Mouse (Mus musculus): ENCODE results near the gene Optc.

Gene Optc

DNA sequence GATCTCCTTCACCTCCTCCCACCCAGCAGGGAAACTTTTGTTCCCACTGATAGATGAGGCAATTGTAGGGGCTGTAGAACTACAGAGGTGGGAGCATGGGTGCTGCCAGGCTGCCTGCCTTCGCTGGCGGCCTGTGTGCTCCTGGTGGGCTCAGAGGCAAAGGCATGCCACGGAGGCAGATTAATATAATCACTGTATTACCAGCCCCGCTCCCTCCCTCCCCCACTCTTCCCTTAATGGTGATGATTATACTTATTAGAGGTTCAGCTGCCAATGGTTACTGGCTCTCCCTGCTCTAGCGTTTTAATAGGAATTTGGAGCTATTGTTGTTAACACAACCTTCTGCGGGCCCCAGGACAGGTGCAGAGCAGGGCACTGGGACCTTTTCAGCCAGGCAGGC is 26.0 kb downstream of the Optc start:
- DNase-seq = no peak

DNA sequence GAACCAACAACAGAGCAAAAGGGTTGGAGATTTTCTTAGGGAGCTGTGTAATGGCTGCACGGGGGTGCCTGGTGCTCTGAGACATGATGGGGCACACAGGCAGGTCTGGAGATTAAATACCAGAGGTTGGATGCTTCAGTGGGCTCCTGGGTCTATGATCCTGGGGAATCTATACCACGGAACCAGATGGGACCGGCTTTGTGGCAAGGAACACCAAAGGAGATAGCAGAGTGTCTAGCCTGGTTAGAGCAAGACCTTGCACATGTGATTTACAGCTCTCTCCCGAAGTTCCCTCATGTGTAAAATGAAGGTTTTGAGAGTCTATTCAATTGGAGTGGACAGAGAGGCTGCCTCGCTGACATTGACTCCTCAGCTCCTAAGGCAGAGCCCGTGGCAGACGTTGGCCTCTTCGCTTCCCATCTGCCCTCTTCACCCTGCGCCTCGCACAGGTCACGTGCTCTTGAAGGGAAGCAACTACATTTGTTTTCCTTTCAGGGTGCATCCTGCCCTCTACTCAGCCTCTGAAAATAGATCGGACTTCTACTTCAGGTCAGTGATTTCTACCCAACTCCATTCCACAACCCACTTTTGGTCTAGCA is 28.9 kb downstream of the Optc start:
- no peak for DNase-seq

DNA sequence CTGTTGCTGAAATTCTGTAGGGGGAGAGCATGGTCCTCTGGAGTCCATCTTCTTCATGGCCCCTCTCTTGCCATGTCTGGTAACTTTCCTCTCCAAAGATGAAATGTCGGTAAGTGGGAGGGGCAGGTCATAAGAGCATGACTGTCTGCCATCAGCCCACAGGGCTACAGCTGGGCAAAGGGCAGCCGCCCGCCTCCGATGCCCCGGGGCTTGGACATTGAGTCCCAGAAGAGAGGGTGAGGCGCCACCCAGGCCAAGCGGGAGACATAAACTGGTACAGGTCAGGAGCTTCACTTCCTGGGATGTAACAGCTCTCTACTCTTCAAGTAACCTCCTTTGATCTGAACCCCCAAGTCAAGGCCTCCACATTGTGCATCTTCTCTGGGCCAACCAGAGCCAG is 30.9 kb downstream of the Optc start:
- DNase-seq = no peak

DNA sequence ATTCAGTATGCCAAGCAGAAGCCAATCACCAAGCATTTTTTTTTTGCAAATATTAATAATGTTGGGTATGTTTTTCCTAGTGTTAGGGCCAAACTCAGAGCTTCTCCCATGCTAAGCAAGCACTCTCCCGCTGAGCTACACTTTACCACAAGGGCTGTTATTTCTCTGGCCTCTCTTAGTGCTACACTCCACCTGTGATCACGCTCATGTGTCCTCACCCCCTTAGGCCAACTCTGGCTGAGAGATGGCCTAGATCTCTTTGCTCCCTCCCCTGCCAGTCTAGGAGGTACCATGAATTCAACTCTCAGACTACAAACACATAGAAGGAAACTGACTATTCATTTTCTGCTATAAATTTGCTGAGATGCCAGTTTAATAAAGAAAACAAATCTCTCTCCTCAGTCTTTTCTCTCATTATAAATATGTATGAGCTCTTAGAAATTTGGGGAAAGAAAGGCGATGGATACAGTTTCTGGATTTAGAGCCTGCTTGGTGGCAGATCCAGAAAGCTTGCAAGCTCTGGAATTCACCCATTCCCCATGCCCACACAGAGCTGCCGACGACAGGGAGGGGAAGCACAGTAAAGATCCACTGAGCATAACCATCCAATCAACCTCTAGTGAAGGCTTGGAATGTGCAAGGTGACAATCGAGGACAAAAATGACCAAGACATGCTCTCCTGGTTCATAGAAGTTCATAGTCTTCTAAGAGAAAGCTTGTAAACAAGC is 34.5 kb downstream of the Optc start:
- no peak for DNase-seq

DNA sequence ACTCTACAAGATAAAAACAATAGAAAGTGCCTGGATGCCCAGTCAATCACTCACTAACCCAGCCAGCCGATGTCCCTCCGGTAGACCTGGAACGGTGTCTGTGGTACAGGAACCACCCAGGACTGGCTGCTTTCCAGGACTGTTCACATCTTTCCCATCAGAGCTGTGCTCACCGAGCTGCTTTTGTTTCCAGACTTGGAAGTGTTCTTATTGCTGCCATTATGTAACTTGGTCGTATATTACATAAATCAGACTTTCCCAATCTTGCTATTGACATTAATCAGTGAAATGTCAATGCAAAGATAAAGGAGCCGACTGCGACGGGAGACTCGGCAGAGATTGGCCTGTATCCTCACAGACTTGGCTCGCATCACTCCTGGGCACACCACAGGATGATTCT is 36.6 kb downstream of the Optc start:
- no peak for DNase-seq

DNA sequence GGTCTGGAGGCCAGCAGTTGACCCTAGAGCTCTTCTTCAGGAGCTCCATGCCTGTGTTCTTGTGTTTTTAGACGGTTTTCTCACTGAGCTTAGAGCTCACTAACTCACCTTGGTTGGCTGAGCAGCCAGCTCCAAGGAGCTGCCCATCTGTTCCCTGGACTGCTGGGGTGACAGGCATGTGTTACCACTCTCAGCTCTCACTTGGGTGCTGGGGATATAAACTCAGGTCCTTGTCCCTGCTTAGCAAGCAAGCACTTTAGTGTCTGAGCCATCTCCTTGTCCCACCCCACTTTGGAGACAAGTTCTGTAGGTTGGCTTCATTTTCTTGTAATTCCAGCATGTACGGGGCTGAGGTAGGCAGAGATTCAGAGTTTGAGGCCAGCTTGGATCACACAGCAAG is 38.6 kb downstream of the Optc start:
- DNase-seq = no peak

DNA sequence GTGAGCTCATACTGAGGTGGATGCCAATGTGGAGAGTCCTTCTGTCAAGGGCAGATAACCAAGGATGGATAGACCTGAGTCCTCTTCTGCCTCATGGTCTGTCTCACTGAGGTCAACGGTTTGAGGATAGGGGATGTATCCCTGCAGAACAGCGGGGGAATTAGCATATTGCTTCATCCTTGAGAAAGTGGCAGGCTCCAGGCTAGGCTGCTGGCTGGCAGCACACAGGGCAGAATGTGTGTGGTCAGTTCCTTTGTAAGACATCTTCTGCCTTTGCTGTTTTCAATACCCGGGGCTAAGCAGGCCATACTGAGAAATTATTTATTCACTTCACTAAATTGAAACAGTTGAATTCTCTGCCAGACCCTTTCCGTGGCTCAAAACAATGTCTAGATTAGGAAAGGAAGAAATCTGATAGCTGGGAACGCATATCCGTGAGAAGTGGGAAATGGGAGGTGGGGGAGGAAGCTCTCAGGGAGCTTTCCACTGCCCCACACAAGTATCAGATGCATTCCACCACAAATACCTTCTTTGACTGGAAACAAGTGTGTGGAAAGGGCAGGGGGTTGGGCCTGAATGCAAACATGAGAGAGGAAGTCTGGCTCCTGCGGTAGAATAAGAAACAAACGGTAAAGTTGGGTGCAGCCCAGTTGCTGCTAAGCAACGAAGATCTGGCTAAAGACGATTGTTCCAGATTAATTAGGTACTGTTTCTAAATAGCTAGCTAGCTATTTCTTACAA is 44.4 kb downstream of the Optc start:
- peak; percentile 47 to 56 for DNase-seq

DNA sequence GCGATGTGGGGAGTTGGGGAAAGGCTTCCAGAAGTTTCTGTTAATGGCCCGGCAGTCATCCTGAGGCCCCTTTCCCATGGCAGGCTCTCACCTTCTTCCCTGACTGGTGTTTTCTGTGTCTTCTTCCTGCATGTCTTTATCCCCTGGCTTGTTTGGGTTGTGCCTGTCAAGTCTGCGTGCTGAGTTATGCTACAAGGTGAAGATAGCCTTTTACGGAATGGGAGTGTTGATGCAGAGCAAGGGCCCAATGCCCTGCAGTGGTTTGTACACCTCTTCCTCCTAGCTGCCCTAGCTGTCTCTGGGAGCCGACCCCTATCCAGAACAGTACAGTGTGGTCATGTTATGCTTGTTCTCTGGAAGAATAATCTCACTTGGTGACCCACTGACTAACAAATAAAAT is 46.8 kb downstream of the Optc start:
- DNase-seq = no peak

DNA sequence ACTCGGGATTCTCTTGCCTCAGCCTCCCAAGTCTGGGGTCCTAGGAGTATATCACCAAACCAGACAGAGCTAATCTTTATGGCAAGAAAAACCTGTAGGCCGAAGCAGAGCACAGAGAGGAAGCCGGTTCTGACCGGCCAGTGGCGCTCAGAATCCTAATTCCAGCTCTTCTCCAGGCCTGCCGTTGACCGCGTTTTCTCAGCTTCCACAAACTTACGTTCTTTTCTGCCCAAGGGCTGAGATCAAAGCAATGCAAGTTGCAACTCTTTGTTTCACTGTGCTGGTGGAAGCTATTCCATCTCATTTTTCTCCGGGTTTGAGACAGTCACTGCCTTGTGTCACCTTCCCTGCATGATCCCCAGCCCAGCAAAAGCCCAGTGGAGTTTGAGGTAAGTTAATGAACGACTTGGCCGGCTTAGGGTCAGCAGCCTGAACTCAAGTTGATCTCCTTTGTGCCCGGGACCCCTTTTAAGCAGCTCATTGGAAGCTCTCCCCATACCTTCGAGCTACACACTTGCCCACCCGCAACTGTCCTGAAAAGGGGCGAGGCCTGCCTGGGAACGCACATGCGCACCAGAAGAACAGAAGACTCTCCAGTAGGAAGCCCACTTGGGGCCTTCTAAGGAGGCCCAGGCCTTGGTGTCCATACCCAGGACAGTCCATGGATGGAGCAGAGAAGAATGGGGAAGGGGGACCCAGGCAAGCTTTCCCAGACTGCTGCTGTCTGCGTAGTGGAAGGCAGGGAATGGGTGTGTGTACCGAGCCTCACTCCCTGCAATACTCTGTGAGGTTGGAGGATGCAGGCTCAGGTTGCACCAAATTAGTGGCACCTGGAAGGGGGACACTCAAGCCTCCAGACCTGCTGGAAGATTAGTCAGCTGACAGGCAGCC is 47.7 kb downstream of the Optc start:
- no peak for DNase-seq

DNA sequence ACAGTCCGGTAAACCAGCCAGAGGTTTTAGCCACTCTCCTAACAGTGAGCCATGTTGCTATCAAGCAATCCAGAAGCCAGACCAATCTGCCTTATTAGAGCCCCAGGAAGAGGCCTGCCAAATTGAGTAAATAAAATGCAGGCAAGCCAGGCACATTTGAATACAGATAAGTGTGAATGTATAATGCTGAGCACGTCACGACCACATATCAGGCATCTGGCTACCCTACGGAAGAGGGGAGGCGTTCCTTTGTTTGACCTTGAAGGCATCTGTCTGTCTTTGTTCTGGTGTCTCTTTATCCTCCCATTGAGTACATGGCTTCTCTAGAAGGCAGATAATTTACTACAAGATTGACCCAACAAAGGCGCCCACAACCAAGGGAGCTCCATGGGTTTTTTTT is 48.5 kb downstream of the Optc start:
- no peak for DNase-seq

DNA sequence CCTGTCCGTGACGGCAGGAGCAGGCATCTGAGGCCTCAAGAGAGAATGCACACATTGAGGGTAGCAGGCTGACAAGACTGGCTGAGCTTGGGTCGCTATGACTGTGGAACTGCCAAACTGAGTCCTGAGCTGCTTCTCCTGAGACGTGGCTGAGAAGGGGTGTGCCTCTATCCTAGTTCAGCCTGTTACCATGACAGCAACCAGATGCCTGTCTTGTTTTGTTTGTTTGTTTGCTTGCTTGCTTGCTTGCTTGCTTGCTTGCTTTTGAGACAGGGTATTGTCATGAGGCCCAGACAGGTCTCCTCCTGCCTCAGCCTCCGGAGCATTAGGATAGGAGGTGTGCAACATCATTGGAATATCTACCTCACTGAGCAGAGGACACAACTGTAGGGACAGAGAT is 50.0 kb downstream of the Optc start:
- no peak for DNase-seq

DNA sequence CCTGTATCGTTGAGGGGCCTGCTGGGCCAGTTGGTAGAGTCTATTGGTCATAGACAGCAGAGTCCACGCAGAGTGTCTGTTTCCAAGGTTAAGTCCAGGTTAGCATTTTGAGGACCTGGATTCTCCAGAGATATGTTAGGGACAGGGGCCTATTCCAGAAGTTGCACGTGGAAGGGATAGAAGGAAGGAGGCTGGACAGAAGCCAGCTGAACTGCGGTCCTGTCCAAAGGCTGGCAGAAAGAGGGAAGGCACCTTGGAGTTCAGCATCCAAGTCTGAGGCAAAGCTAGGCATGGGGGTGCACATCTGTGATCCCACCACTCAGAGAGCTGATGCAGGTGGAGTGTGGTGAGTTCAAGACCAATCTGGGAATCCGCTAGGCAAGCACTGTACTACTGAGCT is 50.6 kb downstream of the Optc start:
- no peak for DNase-seq

DNA sequence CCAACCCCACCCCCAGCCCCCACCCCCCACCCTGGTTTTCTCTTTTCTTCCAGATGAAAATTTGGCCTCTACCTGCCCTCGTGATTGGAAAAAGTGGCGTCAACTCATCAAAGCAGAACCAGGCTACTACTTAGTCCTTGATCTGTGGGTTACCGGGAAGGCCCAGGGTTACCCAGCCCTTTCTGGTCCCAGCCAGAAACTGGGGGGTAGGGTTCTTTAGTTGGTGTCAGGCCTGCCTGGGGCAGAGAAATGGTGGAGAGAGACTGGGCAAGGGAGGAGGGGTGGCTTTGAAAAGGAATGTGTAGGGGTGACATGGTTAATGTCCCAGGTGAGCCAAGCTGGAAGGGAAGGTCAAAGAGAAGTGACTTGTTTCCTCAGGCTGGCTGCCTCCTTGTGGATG is 51.1 kb downstream of the Optc start:
- DNase-seq = no peak

DNA sequence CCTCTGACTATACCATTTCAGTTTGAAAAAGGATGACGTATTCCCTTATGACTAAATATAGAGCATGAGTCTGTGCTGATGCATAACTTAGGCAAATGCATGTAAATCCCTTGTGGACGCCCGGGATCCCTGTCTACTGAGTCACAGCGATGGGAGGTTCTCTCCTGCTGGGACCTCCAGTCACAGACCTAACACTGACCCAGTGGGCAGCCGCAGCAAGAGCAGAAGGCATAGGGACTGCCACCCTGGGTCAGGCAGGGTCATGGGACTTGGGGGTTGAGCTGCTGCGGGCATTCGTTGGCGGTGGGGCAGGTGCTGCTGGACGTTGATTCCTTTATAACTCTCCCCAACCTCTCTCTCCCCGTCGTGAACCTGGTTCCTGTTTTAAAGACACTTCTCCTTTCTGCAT is 51.7 kb downstream of the Optc start:
- DNase-seq = no peak

DNA sequence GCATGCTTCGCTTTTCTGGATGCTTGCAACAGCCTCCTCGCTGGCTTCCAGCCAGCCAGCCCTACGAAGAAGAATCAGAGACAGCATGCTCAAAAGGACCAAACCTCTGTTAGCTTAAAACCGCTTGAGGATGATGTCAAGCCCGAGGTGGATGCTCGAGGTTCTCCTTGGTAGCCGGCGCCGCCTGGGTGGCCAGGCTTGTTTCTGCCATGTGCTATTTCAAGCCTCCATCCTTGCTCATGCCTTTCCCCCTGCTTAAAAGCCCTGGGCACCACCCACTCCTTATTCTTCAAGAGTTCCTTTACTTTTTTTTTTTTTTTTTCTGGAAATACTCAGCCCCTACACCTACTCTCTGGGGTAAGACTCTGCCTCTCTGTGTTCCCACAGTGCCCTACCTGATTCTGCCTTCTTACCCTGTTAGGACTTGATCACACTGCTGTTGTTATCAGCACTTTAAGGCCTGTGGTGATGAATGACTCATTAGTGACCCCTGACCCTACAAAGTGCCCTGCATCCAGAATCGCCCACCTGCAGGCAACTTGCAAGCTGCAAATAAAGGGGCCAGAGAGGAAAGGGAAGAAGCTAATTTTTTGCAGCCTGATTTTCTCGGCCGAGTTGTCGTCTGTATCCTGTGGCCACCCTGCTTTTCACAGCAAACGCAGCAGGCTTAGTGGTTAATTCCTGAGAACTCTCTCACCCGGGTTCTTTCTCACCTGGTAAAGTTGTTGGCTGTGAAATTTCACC is 52.4 kb downstream of the Optc start:
- no peak for DNase-seq

DNA sequence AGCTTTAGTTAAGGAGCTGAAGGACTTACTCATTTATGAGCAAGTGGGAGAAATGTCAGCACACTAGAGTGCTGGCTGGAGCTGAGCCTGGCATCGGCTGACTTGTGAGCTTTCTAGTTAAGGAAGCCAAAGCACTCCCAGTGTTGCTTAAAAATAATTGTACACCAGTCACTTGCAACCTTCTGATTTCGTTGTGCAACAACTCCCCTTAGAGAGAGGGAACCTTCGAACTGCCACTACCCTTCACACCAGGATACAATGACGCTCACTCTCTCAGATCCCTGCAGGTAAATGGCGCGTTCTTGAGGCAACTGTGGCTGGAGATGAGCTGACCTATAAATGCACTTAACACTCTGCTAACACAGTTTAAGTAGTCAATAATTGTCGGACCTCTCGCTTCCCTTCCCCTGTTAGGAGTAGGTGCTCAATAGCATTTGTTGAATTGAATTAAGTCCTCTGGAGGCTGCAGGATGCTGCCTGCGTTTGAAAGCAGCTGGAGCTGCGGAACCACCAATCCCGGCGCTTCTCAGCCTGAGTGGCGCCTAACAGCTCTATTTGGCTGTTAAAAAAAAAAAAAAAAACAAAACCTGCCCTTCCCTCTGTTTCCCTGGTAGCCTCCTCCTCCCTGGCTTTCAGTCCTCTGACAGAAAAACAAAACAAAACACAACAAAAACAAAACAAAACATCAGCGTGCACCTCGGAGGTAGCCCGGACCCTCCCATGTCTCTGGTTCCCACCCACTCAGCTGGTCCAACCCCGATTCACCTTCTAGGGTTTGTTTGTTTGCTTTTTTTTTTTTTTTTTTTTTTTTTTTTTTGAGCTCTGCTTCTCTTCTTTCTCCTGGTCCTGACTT is 53.2 kb downstream of the Optc start:
- DNase-seq = peak; percentile 41 to 47
